Mouse (Mus musculus): ENCODE data around the gene Bag5.

- TF ChIP-seq CTCF (IDR thresholded peaks at IDR 0.05; ENCODE audit: low read depth) (no peak), EP300 (optimal IDR thresholded peaks at IDR 0.05) (no peak)
These were observed 35.0 kb downstream of the Bag5 start, which contains the start of gene Trmt61a for GRCm38 (mm10) chr12:111677882-111678669.

Data from stomach, postnatal 0 days (tissue).